Mouse (Mus musculus): ENCODE data around the gene Smg6. TPM values are rescaled to one million over a fixed set of nuclear protein-coding genes. Genes with fewer than 3 reads are reported as not detected.

Smg6 gene
- polyA plus RNA-seq, 1 experiment: 39.3 TPM

DNA sequence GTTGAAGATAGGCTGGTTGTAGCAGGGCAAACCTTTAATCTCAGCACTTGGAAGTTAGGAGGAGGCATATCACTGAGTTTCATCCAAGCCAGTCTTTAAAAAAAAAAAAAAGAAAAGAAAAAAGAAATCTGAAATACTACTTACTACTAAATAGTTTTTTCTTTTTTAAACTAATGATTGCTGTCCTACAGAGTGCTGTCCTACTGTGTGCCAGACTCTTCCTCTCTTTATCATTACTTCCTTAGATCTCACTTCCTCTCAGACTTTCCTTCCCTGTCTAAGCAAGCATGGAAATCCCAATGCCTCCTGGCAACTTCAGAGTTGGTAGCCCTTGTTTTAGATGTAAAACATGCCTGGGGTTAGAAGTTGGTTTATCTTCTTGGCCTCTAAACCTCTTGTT, 49.0 kb downstream of the Smg6 start:
- no peak for TF ChIP-seq CTCF (IDR thresholded peaks at IDR 0.05; ENCODE audit: borderline replicate concordance, extremely low read depth, insufficient read depth, insufficient read length)
- TF ChIP-seq POLR2A (IDR thresholded peaks at IDR 0.05; ENCODE audit: borderline replicate concordance, extremely low read depth, insufficient read depth, insufficient read length, poor library complexity, severe bottlenecking): no peak

DNA sequence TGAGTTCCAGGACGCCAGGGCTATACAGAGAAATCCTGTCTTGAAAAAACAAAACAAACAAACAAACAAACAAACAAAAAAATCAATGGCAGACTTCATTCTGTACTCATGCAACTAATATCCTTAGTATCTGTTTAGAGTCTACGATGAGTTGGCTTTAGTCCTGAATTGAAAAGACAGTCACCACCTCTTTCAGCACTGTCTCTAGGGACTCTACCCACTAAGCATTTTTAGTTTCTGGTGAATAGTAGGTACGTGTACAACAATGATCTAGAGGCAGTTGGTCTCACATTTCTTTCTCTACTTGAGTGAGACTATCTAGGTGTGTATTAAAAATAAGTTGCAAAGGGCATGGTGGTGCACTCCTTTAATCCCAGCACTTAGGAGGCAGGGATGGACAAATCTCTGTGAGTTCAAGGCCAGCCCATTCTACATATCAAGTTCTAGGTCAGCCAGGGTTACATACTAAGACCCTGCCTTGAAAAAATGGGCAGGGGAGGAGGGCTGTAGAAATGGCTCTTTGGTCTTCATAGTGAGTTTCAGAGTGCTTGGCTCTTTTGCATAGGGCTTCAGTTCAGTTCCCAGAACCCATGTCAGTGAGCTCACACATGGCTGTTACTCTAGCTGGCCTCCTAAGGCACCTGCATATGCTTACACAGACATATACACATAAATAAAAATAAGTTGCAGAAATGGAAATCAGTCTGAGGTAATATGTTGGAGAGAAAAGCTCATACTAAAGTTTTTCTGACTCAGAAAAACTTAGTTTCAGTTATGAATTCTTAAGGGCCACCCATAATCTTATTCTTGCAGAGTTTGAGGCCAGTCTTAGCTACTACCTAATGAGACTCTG, 51.4 kb downstream of the Smg6 start:
- TF ChIP-seq POLR2A (IDR thresholded peaks at IDR 0.05; ENCODE audit: borderline replicate concordance, extremely low read depth, insufficient read depth, insufficient read length, poor library complexity, severe bottlenecking) (no peak), CTCF (IDR thresholded peaks at IDR 0.05; ENCODE audit: borderline replicate concordance, extremely low read depth, insufficient read depth, insufficient read length) (no peak)
- DNase-seq (ENCODE audit: low read depth): no peak

More for the DNA sequence above, 49.0 kb downstream of the Smg6 start:
- no peak for DNase-seq (ENCODE audit: low read depth)

DNA sequence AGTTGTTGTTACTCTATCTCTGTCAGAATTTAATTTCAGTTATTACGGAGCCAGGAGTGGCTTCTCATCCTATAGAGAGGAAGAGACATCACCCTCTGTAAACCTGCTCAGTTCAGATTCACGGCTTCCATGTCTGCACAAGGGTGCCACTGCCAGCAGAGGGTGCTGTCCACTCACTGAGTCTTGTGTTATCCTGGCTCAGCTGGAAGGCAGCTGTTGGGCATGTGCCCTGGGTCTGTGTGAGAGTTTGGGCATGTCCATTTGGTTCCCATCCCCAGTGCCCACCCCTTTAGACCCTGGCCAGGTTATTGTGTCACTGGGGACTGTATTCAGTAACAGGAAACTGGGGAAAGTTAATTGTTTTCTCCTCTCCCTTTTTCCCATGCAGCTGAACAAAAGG, 55.8 kb downstream of the Smg6 start:
- peak; percentile 74 for DNase-seq (ENCODE audit: low read depth)
- TF ChIP-seq POLR2A (IDR thresholded peaks at IDR 0.05; ENCODE audit: borderline replicate concordance, extremely low read depth, insufficient read depth, insufficient read length, poor library complexity, severe bottlenecking) (no peak), CTCF (IDR thresholded peaks at IDR 0.05; ENCODE audit: borderline replicate concordance, extremely low read depth, insufficient read depth, insufficient read length) (peak; percentile 92)

DNA sequence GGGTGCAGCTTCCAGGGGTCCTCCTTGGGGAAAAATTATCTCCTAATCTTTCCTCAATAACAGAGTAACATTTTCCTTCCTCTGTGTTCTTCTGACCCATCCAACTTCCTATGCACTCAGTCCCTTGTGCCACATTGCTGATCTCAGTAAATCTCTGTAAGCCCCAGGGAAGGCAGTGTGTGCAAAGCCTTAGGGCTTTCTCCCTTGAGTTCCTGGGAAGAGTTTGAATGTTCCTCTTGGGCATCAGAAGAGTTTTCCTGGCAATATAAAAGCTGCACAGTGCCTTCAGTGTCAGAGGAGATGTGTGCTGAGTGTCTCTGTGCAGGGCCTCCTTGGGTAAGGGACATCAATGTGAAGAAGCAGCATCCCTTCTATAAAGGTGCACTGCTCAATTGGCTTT, 56.6 kb downstream of the Smg6 start:
- TF ChIP-seq CTCF (IDR thresholded peaks at IDR 0.05; ENCODE audit: borderline replicate concordance, extremely low read depth, insufficient read depth, insufficient read length) (no peak), POLR2A (IDR thresholded peaks at IDR 0.05; ENCODE audit: borderline replicate concordance, extremely low read depth, insufficient read depth, insufficient read length, poor library complexity, severe bottlenecking) (no peak)
- no peak for DNase-seq (ENCODE audit: low read depth)

DNA sequence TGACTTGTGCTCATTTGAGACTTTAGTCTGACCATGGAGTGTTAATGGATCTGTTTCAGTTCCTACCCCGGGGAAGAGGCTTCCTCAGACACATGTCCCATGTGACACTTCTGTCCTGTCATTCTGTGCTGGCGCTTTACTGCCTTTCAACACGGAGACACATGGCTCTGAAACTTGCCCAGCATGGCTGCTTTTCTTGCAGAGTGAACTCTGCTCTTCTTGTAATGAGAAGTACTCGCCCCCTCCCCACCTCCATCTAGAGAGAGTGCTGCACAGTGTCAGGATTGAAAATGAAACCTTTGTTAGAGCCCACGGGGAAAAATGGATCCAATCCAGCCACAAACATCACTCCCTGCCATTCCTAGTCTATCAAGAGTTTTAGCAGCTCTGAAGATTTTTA, 62.5 kb downstream of the Smg6 start:
- no peak for TF ChIP-seq CTCF (IDR thresholded peaks at IDR 0.05; ENCODE audit: borderline replicate concordance, extremely low read depth, insufficient read depth, insufficient read length)
- no peak for TF ChIP-seq POLR2A (IDR thresholded peaks at IDR 0.05; ENCODE audit: borderline replicate concordance, extremely low read depth, insufficient read depth, insufficient read length, poor library complexity, severe bottlenecking)
- DNase-seq (ENCODE audit: low read depth): peak; percentile 44

DNA sequence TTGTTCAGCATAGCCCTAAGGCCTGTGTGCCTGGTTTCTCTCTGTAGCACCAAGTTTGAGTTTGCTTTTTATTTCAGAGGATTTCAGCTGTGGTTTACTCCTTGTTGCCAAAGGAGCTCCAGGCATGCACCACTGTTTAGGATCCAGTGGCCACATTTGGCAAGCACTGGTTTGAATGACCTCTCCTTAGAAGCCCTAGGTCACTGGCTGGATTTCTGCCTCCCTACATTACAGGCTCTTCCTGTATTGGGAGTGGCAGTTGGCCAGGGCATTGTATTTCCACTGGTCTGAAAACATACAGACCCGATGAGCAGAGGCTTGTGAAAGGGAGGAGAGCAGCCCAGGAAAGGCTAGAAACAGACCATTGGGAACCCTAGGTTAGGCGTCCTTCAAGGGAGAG, 63.4 kb downstream of the Smg6 start:
- TF ChIP-seq CTCF (IDR thresholded peaks at IDR 0.05; ENCODE audit: borderline replicate concordance, extremely low read depth, insufficient read depth, insufficient read length) (no peak), POLR2A (IDR thresholded peaks at IDR 0.05; ENCODE audit: borderline replicate concordance, extremely low read depth, insufficient read depth, insufficient read length, poor library complexity, severe bottlenecking) (no peak)
- no peak for DNase-seq (ENCODE audit: low read depth)

DNA sequence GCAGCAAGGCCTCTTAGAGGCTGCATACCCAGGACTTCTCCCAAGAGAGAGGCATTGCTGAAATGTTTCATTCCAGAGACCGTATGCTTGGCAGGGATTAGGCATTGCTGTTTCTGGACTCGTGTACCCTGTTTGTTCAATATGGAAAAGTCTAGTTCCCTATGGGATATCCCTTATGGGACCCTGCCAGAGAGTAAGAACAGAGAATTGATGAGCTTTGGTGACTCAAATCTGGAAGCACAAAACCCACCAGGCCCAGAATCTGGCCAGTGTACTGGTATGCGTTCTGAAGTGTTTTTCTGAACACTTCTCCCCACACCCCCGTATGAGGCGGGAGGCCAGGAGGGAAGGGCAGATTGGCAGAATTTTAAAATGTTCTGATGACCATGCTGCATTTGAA, 64.9 kb downstream of the Smg6 start:
- TF ChIP-seq POLR2A (IDR thresholded peaks at IDR 0.05; ENCODE audit: borderline replicate concordance, extremely low read depth, insufficient read depth, insufficient read length, poor library complexity, severe bottlenecking): no peak
- no peak for TF ChIP-seq CTCF (IDR thresholded peaks at IDR 0.05; ENCODE audit: borderline replicate concordance, extremely low read depth, insufficient read depth, insufficient read length)
- DNase-seq (ENCODE audit: low read depth): no peak

DNA sequence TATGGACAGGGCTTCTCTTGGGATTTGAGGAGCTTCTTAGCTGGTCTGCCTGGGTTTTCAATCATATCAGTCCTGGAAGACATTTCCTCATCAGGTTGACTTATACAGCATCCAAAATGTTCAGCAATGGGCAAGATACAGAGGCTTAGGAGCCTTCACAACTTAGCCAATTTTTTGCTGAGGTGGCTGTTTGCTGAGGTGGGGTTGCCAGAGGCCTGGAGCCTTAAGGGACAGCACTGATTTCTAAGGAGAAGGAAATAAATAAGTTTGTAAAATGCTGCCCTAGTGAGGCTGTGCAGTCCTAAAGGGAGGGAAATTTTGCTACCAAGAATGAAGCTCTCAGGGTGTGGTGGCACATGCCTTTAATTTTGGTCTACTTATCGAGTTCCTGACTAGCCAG, 65.7 kb downstream of the Smg6 start:
- TF ChIP-seq POLR2A (IDR thresholded peaks at IDR 0.05; ENCODE audit: borderline replicate concordance, extremely low read depth, insufficient read depth, insufficient read length, poor library complexity, severe bottlenecking): no peak
- no peak for TF ChIP-seq CTCF (IDR thresholded peaks at IDR 0.05; ENCODE audit: borderline replicate concordance, extremely low read depth, insufficient read depth, insufficient read length)
- DNase-seq (ENCODE audit: low read depth): no peak

DNA sequence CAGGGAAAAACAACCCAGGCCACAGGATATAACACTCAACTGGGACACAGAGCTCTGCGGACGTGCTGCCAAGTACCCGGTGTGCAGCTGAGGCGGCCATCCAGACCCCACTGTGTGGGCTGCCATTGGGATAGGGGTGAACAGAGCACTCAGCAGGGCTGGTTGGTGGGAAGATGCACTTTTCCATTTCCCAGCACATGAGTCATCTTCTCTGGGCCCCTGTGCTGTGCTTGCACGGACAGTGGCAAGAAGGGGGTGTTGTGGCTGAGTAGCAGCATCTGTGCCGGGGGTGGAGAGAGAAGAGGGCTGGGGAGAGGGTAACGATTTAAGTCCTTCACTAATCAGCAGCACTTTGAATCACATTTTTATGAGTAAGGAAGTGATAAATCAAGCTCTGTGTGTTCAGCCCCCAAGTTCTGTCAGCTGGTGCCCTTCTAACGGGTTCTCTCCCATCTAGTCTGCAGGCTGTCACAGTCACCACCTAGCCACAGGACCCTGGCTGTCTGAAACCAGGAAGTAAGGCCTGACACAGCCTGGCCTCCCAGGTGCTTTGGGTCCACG, 66.9 kb downstream of the Smg6 start:
- DNase-seq (ENCODE audit: low read depth): no peak
- TF ChIP-seq POLR2A (IDR thresholded peaks at IDR 0.05; ENCODE audit: borderline replicate concordance, extremely low read depth, insufficient read depth, insufficient read length, poor library complexity, severe bottlenecking) (no peak), CTCF (IDR thresholded peaks at IDR 0.05; ENCODE audit: borderline replicate concordance, extremely low read depth, insufficient read depth, insufficient read length) (no peak)

DNA sequence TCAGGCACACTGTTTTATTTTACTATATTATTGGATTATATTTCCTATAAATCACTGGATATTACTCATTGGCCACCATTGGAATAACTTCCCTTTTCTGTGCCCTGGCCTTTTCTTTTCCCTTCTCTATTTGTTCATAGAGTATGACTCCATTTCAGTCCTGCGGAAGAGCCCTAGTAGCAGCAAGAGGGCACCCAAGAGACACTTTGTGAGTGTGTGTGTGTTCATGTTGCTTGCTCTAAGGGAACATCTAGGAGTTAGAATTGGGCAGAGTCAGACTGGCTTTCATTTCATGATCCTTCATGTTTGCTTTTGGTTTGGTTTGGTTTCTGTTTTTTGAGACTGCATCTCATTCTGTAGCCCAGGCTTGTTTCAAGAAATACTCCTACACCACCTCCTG, 68.5 kb downstream of the Smg6 start:
- no peak for DNase-seq (ENCODE audit: low read depth)
- TF ChIP-seq CTCF (IDR thresholded peaks at IDR 0.05; ENCODE audit: borderline replicate concordance, extremely low read depth, insufficient read depth, insufficient read length): 0 out of 2 replicates have a peak, but pooled peaks have one; percentile 12
- no peak for TF ChIP-seq POLR2A (IDR thresholded peaks at IDR 0.05; ENCODE audit: borderline replicate concordance, extremely low read depth, insufficient read depth, insufficient read length, poor library complexity, severe bottlenecking)

DNA sequence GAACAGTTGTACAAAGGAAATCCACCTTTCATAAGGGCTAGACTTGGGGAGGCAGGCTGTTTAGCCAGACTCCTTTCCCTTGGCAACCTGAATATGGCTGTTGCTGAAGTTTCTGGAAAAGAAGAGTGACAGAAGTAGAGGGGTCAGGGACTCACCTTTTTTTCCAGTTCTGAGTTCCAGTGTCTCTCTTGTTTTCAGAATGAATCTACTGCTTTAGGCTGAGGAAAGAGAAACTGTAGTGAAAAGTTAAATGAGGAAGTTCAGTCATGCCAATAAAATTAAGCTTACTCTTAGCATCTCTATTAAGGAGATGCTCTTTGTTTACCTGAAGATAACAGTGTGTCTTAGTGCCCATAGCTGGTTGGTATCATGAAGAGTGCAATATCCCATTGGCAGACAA, 69.2 kb downstream of the Smg6 start:
- TF ChIP-seq POLR2A (IDR thresholded peaks at IDR 0.05; ENCODE audit: borderline replicate concordance, extremely low read depth, insufficient read depth, insufficient read length, poor library complexity, severe bottlenecking) (no peak), CTCF (IDR thresholded peaks at IDR 0.05; ENCODE audit: borderline replicate concordance, extremely low read depth, insufficient read depth, insufficient read length) (no peak)
- no peak for DNase-seq (ENCODE audit: low read depth)

DNA sequence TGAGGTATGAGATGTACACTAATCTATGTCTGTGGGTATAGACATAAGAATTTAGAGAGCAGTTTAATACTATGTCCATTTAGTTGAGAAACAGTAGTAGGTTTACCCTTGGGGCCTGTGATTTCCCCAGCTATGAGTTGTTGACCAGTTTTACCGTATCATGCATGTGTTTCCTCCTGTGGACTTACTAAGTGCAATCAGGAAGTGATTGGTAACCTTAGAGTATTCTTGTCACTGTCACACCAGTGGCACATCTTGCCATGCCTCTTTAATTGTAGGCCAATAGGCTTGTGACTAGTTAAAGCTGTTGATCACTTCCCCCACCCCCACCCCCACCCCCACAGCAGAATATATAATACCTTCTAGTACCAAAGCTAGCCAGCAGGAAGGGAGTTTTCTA, 70.9 kb downstream of the Smg6 start:
- no peak for TF ChIP-seq POLR2A (IDR thresholded peaks at IDR 0.05; ENCODE audit: borderline replicate concordance, extremely low read depth, insufficient read depth, insufficient read length, poor library complexity, severe bottlenecking)
- no peak for TF ChIP-seq CTCF (IDR thresholded peaks at IDR 0.05; ENCODE audit: borderline replicate concordance, extremely low read depth, insufficient read depth, insufficient read length)
- no peak for DNase-seq (ENCODE audit: low read depth)

All from brain, embryonic 14.5 days (tissue).